Mouse (Mus musculus): Measurements from ENCODE around the gene Spo11.

The Spo11 gene

DNA sequence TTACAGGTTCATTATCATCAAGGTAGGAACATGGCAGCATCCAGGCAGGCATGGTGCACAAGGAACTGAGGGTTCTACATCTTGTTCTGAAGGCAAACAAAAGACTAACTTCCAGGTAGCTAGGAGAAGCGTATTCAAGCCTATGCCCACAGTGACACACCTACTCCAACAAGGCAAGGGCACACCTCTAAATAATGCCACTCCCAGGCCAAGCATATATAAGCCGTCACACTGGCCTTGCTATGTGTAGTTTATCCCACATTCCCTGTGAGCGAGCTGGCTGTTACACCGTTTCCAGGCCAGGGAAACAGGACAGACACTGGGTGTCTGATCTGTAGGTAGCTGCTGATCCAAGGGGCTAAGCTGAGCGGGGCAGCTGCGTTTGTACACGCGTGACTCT is 33.9 kb downstream of the Spo11 start:
- DNase-seq = no peak

DNA sequence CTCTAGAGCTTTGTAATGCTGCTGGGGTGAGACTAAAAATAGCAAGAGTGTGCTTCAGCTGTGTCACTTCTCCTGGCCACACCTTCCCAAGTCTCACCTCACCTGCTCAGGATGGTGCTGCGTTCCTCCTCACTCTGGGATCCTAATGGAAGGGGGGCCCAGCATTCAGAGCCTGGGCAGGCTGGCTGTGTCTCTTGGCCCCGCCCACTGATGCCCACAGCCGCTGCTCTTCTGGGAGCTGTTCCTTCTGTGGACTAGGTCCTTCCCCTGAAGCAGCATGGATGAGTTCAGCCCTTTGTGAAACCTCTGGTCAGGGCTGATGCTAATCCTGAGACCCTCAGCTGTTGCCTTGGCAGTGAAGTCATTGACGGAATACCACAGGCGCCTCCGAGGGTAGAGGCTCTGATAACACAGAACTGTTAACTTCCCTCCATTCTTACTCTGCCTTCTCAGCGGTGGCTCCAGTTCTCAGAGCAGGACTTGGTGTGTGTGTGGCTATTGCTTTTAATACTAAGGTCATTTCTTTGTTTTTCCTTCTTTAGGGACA is 37.3 kb downstream of the Spo11 start:
- DNase-seq = no peak

DNA sequence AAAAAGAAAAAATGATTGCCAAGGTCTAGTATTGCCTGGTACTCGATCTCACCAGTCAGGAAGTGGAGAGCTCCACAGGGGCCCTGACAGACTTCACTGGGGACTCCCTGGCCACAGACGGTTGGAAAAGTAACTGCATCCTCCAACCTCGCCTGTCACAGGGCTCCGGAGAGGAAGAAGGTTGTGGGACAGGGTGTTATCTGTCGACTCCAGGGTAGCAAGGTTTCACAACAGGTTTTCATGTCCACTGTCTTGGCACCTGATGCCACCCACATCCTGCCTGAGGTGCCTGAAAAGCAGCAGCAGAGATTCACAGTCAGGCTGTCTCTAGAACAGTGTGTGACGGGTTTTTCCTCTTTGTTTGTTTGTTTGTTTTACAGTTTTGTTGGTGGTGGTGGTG is 40.4 kb downstream of the Spo11 start:
- DNase-seq = no peak

DNA sequence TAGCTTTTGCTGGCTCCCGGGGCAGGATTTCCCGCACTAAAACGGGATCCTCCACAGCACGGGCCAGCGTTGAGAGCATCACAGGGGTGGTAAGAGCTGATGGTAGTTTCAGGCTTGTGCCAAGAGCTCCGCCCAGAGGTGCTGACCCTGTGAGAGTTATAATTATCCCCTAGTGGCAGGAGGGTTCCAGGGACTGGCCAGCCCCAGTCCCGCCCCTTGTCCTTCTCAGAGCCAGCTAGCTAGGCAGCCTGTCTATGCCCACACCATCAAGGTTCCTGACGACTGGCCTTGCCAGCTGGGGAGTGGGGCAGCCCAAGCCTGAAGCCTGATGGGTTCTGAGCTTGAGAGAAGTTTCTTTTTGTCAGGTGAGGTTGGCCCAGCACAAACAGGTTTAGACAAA is 41.1 kb downstream of the Spo11 start:
- peak; percentile 46 for DNase-seq

DNA sequence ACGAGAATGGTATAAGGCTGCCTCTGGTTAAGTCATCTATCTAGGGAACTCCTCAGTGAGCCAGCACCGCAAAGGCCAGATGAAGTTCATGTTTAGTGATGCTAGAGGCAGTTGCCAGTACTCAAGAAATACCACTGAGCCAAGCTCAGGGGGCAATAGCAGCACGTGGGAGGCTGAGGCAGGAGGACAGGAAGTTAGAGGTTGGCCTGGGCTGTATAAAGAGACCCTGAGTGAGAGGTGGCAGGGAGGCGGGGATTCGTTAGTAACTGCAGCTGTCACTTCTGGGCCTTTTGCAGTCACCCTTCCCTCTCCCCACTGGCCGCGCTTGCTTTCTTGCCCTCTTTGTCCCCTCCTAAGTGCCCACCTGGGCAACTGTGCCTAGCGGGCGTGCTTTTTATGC is 41.8 kb downstream of the Spo11 start:
- DNase-seq = no peak

DNA sequence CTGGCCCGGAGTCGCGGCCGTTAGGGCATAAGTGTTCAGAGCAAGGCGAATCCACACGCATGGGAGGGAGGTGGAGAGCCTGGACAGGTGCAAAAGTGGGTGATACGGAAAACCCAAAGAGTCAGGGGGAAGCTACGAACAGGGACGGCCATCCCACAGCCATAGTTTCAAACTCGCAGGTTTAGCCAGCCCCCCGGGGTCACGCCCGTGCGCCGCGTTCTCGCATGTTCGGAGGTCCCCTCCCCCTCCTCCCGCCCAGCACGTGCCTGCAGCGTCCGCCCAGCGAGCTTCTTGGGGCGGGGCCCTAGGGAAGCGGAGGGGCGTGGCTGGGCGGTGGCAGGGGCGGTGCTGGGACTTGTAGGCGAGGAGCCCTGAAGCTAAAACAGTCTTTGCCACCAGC is 42.3 kb downstream of the Spo11 start:
- peak; percentile 93 for DNase-seq

- DNase-seq = no peak
These were observed 42.9 kb downstream of the Spo11 start, which contains the start of gene Rbm38 for GRCm38 (mm10) chr2:173020430-173020829. Gene Rbm38 (plus strand): TSS chr2:173020498.

DNA sequence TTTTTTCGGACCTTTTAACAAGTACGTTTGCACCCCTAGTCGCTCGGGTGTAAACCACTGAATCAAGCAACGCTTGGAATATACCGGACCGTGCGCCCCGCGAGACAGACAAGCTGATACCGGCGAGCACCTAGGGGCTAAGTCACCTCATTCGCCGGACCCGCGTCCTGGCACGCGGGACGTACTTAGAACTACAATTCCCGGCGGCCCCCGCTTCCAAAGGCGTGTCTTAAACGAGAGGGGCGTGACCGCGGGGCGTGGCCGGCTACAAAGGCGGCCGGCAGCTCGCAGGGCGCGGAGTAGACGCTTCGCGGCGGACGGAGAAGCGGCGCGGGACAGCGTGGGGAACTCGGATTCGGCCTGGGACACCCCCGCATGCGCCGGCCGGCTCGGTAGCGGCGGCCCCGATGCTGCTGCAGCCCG is 44.1 kb downstream of the Spo11 start:
- peak; percentile 96 for DNase-seq

- DNase-seq = peak; percentile 50
These were observed 44.7 kb downstream of the Spo11 start for GRCm38 (mm10) chr2:173022056-173022681.

DNA sequence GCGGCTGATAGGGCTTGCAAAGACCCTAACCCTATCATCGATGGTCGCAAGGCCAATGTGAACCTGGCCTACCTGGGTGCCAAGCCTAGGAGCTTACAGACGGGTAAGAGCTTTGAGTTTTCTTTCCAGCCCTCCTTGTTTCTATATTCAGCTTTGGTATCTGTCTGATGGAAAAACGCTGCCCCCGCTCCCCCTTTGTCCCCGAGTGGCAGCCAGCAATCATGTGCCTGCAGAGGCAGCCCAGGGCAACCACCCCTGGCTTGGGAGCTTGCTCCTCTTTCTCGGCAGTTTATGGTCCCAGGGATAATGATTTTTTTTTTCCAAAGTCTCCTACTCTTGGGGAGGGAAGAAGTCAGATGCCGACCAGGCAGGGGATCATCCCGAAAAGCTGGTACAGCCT is 45.3 kb downstream of the Spo11 start:
- no peak for DNase-seq

DNA sequence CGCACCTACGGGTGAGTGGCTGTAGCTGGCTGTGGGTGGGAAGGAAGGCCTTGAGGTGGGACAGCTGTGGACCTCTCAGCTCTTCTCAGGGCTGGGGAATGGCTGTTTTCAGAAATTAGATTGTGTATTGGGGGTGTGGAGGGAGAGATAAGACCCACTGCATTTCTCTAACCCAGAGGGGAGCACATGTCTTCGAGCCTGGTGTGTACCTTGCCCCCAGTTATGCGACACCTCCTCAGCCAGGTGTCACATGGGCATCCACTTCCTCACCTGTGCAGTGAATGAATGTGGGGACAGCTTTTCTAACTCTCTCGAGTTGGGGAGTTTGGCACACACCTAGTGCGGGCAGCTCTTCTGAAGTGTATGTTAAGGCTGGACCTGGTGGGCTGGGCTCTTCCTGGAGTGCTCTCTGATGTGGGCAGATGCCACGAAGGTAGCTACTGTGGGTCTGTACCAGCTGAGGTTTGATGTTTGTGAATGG is 45.9 kb downstream of the Spo11 start:
- DNase-seq = no peak

DNA sequence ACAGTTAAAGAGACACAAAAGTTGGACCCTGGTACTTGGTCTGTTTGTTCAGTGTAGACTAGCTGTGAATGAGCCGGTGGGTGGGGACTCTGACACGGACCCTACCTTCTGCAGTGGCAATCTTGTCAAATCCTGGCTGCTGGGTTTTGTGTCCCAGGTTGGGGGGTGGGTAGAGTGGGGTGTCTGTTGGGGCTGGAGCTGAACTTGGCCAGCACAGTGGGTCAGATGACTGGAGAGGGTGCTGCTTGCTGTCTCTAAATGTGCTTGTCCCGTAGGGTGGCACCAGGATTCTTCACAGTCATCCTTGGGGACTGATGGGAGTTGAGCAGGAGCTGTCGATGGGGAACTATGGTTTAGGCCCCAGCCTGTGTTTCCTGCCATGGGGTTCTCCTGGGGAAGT is 46.5 kb downstream of the Spo11 start:
- DNase-seq = no peak

DNA sequence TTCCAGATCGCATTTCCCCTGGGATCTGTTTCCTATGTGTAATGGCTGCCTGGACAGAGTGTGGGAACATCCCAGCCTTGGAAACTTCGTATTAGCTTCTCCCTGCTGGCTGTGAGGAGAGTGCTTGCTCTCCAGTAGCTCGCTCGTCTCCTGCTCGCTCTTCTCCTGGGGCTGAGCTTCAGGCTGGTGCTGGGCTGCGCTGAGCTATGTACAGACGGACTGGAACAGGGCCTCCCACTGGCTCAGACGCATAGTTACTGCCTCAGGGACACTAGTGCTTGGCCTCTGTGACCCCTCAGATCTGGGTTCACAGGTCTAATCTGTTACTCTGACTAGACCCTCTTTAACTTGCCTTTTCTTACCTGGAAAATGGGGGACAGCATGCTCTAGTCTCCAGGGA is 46.9 kb downstream of the Spo11 start:
- DNase-seq = no peak

GRCm38 (mm10) chr2:173024938-173025337 is 47.4 kb downstream of the Spo11 start:
- no peak for DNase-seq

DNA sequence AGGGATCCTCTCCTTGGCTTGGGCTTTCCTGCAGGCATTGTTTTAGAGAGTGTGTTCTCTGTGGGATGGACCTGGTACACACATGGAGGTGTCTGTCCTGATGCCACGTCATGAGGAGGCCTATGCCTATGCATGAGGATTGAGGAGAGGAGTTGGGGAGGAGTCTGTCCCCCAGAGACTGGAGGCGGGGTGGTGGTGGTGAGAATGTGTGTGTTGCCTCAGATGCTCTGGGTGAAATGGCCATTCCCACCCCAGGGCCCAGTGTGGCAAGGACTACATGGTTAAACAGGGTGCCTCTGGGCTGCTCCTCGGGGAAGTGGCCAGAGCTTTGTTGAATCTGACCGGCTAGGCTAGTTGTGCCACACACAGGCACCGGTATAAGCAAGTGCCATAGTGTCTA is 48.8 kb downstream of the Spo11 start:
- DNase-seq = no peak

DNA sequence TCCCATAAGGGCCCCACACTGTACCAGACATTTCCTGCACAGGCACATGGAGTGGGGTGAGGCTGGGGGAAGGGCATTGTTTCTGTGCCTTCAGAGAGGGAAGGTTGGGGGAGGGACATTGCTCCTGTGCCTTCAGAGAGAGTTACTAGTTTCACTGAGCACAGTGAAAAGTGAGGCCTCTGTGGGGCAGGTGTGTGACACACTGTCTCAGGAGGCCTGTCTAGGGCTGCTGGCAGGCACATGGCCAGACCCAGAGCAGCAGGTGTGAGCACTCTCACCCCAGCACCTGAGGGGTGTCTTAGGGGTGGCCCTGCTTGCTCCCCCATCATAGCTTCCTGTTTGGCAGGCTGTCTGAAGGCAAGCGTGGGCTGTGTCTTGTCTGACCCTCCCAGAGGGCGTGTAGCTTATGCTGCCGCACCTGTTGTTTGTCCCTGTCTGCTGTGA is 49.2 kb downstream of the Spo11 start:
- DNase-seq = no peak

- no peak for DNase-seq
These were observed 49.8 kb downstream of the Spo11 start for GRCm38 (mm10) chr2:173027169-173027823.

- DNase-seq = no peak
These were observed 50.5 kb downstream of the Spo11 start for GRCm38 (mm10) chr2:173027824-173028495.

GRCm38 (mm10) chr2:173028508-173029031 is 51.1 kb downstream of the Spo11 start:
- no peak for DNase-seq

DNA sequence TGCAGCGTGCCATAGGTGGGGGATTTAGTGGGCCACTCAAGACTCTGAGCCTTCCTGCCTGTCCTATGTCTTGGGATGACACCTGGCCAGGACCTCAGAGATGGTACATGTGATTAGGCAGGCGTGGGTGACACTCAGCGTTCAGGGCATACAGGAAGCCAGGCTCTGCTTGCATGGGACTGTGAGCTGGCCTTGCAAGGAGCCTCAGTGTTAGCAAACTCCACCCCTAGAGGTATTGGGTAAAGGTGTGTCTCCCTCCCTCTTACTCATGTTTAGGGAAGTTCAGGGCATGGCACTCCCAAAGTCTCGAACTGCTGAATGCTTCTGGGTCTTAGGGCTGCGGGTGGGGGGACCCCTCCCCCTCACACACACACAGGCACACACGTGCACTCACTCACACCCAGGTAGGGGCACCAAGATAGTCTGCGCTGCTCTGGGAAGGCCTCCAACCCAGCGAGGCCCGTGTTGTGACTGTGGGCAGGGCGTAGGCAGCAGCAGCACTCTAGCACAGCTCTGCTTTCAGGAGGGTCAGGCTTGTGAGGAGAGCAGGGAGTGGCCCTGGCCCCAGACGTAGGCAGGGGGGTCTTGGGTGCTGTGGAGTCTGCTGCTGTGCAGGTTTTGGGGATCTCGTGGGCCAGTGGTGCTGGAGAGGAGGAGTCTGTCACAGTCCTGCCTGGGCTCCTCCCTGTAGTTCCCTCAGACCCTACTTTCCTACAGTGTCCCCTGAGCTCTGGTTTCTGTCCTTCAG is 53.3 kb downstream of the Spo11 start:
- no peak for DNase-seq

DNA sequence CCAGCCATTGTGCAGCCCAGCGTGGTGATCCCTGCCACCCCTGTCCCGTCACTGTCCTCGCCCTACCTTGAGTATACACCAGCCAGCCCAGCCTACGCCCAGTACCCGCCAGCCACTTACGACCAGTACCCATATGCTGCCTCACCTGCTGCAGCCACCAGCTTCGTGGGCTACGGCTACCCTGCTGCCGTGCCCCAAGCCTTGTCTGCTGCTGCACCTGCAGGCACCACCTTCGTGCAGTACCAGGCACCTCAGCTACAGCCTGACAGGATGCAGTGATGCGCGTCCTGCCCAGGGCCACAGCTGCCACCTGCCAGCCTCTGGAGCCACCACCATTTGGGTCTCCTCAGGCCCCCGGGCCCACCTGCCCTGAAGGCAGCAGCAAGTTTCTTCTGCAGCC is 56.0 kb downstream of the Spo11 start:
- no peak for DNase-seq

- no peak for DNase-seq
These were observed 57.5 kb downstream of the Spo11 start for GRCm38 (mm10) chr2:173034998-173035397.

- DNase-seq = no peak
These were observed 58.2 kb downstream of the Spo11 start for GRCm38 (mm10) chr2:173035653-173036052.

Data from kidney, postnatal 14 days (tissue).